ENCODE assay signal across 23 mouse cellular contexts in the genomic region with DNA sequence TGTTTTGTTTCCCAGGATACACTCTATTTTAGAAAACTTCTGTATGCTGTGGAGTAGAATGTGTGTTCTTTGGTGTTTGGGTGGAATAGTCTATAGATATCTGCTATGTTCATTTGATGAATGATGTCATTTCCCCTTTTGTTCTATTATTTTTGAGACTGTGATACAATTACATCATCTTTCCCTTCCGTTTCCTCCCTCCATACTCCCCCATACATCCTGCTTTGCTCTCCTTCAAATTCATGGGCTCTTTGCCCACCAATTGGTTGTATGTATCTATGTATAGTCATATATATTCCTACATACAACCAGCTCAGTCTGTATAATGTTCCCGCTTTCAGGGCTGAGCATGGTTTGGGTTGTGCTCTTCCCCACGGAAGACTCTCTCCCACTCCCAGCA. TPM values are rescaled to one million over a fixed set of nuclear protein-coding genes. Genes with fewer than 3 reads are reported as not detected.
DNase-seq lines count a peak whose midpoint lies in the region; ATAC-seq and TF ChIP-seq lines count a peak whose summit lies in the region.
"Had no signal": no experiment of that assay in that cellular context is flagged by ENCODE, and none has a peak within 500 bp of the region (broad histone marks: within the 10 kb centered on the region; RNA-seq: fewer than 3 reads in every experiment).

No protein-coding gene starts in this region.

- H3K4me2 ChIP-seq in heart, embryonic 16.5 days (ENCODE audit: low read depth, low read length) = no peak overlapping the region
- H3K4me2 ChIP-seq in lung, postnatal 0 days (replicated peaks; ENCODE audit: low read depth, low read length) = no peak overlapping the region
- H3K4me2 ChIP-seq: embryonic facial prominence, embryonic 13.5 days; forebrain, embryonic 13.5 days; hindbrain, embryonic 12.5 days had no signal

- 73% methylated on average over 3 of the region's 3 CpGs for WGBS in heart, embryonic 16.5 days
- WGBS in lung, postnatal 0 days = 60% methylated on average over 3 of the region's 3 CpGs
- WGBS in cerebellum, adult 2 months = 83% methylated on average over 3 of the region's 3 CpGs

- H3K27me3 ChIP-seq in heart, embryonic 16.5 days (ENCODE audit: control insufficient read depth, insufficient read depth, low read length) = no peaks in the 10 kb centered on the region
- H3K27me3 ChIP-seq in lung, postnatal 0 days (replicated peaks; ENCODE audit: insufficient read depth, low read length) = no peaks in the 10 kb centered on the region
- H3K27me3 ChIP-seq in cerebellum, adult 2 months (ENCODE audit: control insufficient read depth, insufficient read depth, low read length) = no peaks in the 10 kb centered on the region
- H3K27me3 ChIP-seq: CH12.LX; embryonic facial prominence, embryonic 13.5 days; forebrain, embryonic 13.5 days; hindbrain, embryonic 12.5 days had no signal

- TF ChIP-seq CTCF in lung, postnatal 0 days (IDR thresholded peaks at IDR 0.05) = no peak
- no peak for TF ChIP-seq CTCF in cerebellum, adult 2 months (IDR thresholded peaks at IDR 0.05; ENCODE audit: borderline replicate concordance, insufficient read depth, low read depth, low read length)

- TF ChIP-seq POLR2A in cerebellum, adult 2 months (IDR thresholded peaks at IDR 0.05; ENCODE audit: borderline replicate concordance, insufficient read depth, low read length) = no peak

- H3K36me3 ChIP-seq in heart, embryonic 16.5 days (ENCODE audit: control insufficient read depth, insufficient read depth) = no peaks in the 10 kb centered on the region
- no peaks in the 10 kb centered on the region for H3K36me3 ChIP-seq in lung, postnatal 0 days (ENCODE audit: insufficient read depth, low read length)
- H3K36me3 ChIP-seq: embryonic facial prominence, embryonic 13.5 days; hindbrain, embryonic 12.5 days had no signal

- peak; percentile 35 for DNase-seq in heart, adult 8-10 months (ENCODE audit: low spot score)
- DNase-seq in heart, postnatal 25 days (ENCODE audit: low spot score) = no peak
- no peak for DNase-seq in heart, postnatal 36 days
- DNase-seq in lung, postnatal 0 days (ENCODE audit: low spot score) = peak; percentile 49
- no peak for DNase-seq in lung, postnatal 14 days
- no peak for DNase-seq in cerebellum, adult 2 months
- DNase-seq: adrenal gland, adult 2 months; adrenal gland, postnatal 25 days; cerebellum, adult 11 months; cerebellum, adult 9-10 months; cerebellum, postnatal 25 days; forebrain, postnatal 0 days; gastrocnemius, postnatal 14 days; heart, postnatal 4 days; kidney, adult 8-10 months had no signal

- H3K9ac ChIP-seq in heart, embryonic 16.5 days (ENCODE audit: low read length) = no peak overlapping the region
- no peak overlapping the region for H3K9ac ChIP-seq in lung, postnatal 0 days (replicated peaks; ENCODE audit: low read depth)
- H3K9ac ChIP-seq: embryonic facial prominence, embryonic 13.5 days; forebrain, embryonic 13.5 days; forebrain, postnatal 0 days; hindbrain, embryonic 12.5 days had no signal

- ATAC-seq in heart, embryonic 16.5 days (replicated peaks; ENCODE audit: extremely low read depth, insufficient read depth, low FRiP score) = peak; percentile 45
- ATAC-seq in lung, postnatal 0 days = peak; percentile 25; the same call in 1 of the 2 replicates
- ATAC-seq: forebrain, embryonic 13.5 days; forebrain, postnatal 0 days; hindbrain, embryonic 16.5 days; inflammation-experienced regulatory T-cells, adult 6 months; intestine, postnatal 0 days had no signal

- TF ChIP-seq EP300 in lung, postnatal 0 days (IDR thresholded peaks at IDR 0.05) = peak; percentile 32; the same call in 1 of the 2 replicates

- H3K9me3 ChIP-seq in heart, embryonic 16.5 days (replicated peaks; ENCODE audit: control insufficient read depth, low read length) = no peaks in the 10 kb centered on the region
- no peaks in the 10 kb centered on the region for H3K9me3 ChIP-seq in lung, postnatal 0 days (ENCODE audit: low read length)
- H3K9me3 ChIP-seq: embryonic facial prominence, embryonic 13.5 days; forebrain, embryonic 13.5 days; hindbrain, embryonic 12.5 days had no signal

- H3K27ac ChIP-seq in heart, embryonic 16.5 days (ENCODE audit: low read length) = peak overlapping the region; percentile 33
- H3K27ac ChIP-seq in lung, postnatal 0 days (ENCODE audit: low read length) = no peak overlapping the region
- H3K27ac ChIP-seq in cerebellum, adult 2 months (ENCODE audit: insufficient read depth, low read length) = no peak overlapping the region
- H3K27ac ChIP-seq: embryonic facial prominence, embryonic 13.5 days; forebrain, embryonic 13.5 days; hindbrain, embryonic 12.5 days had no signal

- no peaks in the 10 kb centered on the region for H3K4me1 ChIP-seq in heart, embryonic 16.5 days (ENCODE audit: control insufficient read depth, insufficient read depth, low read length)
- no peaks in the 10 kb centered on the region for H3K4me1 ChIP-seq in lung, postnatal 0 days (ENCODE audit: insufficient read depth, low read depth, low read length)
- no peaks in the 10 kb centered on the region for H3K4me1 ChIP-seq in cerebellum, adult 2 months (ENCODE audit: control insufficient read depth, insufficient read depth, low read length)
- H3K4me1 ChIP-seq: embryonic facial prominence, embryonic 13.5 days; forebrain, embryonic 13.5 days; hindbrain, embryonic 12.5 days had no signal

- no peak overlapping the region for H3K4me3 ChIP-seq in heart, embryonic 16.5 days (ENCODE audit: low read length)
- no peak overlapping the region for H3K4me3 ChIP-seq in lung, postnatal 0 days (ENCODE audit: low read depth, low read length)
- H3K4me3 ChIP-seq in cerebellum, adult 2 months (replicated peaks; ENCODE audit: insufficient read depth, low read depth, low read length) = no peak overlapping the region
- H3K4me3 ChIP-seq: embryonic facial prominence, embryonic 13.5 days; forebrain, embryonic 13.5 days; hindbrain, embryonic 12.5 days had no signal

- intact Hi-C loops in heart, postnatal 25 days (cut with DNase I) = no loop called here
- intact Hi-C loops in heart, postnatal 36 days (cut with DNase I) = no loop called here

RNA-seq across cellular contexts. Expression of a gene that starts 44.1 kb away (rescaled TPM):
- total RNA-seq in heart, adult 8-10 months (2022) = 10 to 100 TPM; 41.2 to 57.7 (median 51.0) TPM
- total RNA-seq in heart, postnatal 25 days (2021) = 10 to 100 TPM; 50.4 to 55.0 TPM
- polyA plus RNA-seq in heart, embryonic 16.5 days (2015; fragmentation: Nextera tagmentation; extraction: Ambion mirVana) = 51.5 and 55.4 TPM in 2 replicates
- 10 to 100 TPM; 53.8 to 60.9 TPM for total RNA-seq in heart, postnatal 36 days (2021)
- 15.6 and 22.9 TPM in 2 replicates for polyA plus RNA-seq in lung, postnatal 0 days (2015; fragmentation: Nextera tagmentation; extraction: Ambion mirVana)
- 64.9 and 71.1 TPM in 2 replicates for polyA plus RNA-seq in cerebellum, adult 2 months (2012; rRNA removed)

RNA-seq across cellular contexts. Expression of a gene that starts 44.2 kb away (rescaled TPM):
- total RNA-seq in heart, adult 8-10 months (2022) = 10 to 100 TPM; 21.3 to 25.8 (median 24.2) TPM
- 10 to 100 TPM; 23.1 to 27.1 TPM for total RNA-seq in heart, postnatal 25 days (2021)
- 3.6 and 4.7 TPM in 2 replicates for polyA plus RNA-seq in heart, embryonic 16.5 days (2015; fragmentation: Nextera tagmentation; extraction: Ambion mirVana)
- total RNA-seq in heart, postnatal 36 days (2021) = 10 to 100 TPM; 23.9 to 27.0 TPM
- polyA plus RNA-seq in lung, postnatal 0 days (2015; fragmentation: Nextera tagmentation; extraction: Ambion mirVana) = 5.2 and 5.3 TPM in 2 replicates
- polyA plus RNA-seq in cerebellum, adult 2 months (2012; rRNA removed) = 48.2 and 50.2 TPM in 2 replicates

Comparison
In these comparisons a context has a peak if more than half of its experiments do, and no peak if none do; other contexts are left out.
1. DNase-seq: peak in heart, adult 8-10 months (single experiment) and lung, postnatal 0 days (single experiment); none in heart, postnatal 25 days (single experiment), heart, postnatal 36 days (0 of 2), lung, postnatal 14 days (single experiment) and cerebellum, adult 2 months (0 of 2).